Mouse (Mus musculus) right cerebral cortex, postnatal 14 days (tissue): ENCODE data around the gene Cped1.

Source experiments
- DNase-seq: peaks from one replicate; pipeline ENCODE4 v3.0.0; 2022

The Cped1 gene

DNA sequence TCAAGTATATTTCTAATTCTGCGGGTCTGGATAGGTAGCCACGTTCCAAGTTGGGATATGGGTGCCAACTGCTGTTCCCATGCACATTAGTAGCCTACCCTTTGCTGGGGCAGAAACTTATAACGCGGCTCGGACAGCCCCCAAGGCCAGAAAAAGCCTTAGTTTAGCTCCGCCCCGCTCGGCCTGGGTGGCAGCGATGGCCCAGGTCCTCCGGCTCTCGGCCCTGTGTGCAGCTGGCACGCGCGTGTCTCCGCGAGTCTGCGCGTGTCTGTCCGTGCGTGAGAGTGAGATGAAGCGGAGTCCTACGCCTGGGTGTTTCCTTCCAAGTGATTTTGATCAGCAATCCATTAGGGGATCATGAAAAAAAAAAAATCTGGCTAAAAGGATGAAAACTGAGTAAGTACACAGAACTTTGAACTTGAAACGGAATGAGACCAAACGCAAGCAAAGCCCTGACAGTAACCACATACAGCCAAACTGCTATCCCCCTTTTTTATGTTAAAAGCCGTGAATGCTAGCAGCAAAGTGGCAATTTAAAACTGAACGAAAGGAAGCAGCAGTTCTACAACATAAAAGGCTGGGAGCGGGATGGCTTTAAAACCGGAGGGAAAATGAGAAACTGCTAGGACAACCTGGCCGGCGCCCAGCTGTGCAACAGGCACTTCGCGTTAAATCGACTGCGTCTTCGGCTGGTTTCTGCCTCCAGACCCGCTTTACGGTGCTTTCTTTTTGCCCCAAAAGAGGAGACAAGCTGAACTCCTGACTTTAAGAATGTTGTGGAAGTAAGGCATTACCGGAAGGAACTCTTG lies at the start of gene Cped1:
Gene Cped1 (plus strand): TSS at position 185 of the 809 bp plus-strand sequence.
- DNase-seq: peak; percentile 14

DNA sequence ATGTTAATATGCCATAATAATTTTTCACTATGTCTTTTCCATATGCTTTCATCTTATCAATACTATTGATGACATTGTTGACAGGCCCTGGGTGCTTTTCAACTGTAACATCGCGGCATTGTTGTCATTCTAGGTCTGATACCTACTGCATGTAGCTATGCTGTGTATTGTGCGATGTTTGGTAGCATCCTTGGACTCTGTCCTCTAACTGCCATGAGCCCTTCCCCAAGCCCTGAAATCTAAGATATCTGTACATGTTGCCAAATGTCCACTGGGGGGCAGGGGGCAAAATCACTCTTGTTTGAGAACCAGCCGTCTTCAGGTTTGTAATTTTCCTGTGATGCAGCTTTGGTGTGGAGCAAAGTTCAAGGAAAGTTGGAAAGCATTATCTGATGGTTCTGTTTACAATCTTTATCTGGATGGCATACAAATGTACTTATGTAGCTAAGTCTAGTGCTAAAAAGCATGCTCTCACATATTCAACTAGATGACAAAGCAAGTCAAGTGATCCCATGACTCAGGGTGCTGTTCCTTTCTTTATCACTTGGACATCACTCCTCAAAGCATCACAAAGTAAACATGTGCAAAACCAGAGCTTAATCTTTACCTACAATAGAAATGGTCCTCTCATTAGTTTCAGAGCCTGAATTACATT lies 47.6 kb upstream of the Cped1 start:
- no peak for DNase-seq

DNA sequence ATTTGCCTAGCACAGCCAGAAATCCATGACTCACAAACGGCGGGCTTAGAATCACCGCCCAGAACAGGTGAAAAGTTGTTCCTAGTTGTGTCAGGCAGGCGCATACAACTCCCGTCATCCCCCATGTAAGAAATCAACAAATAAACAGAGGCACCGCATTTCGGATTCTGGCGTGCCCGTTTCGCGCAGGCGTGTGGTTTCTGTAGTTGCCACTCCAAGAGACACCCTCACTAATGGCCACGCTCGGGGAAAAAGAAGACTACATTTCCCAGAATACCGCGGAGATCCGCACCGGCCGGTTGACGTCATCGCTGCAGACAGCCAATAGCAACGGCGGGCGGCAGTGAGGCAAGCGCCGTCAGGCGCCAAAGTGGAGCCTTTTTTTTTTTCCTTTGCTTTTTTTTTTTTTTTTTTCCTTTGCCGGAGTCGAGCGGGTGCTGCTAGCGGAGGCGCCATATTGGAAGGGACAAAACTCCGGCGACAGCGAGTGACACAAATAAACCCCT lies 36.4 kb upstream of the Cped1 start, which contains the start of gene Ing3:
Gene Ing3 (plus strand): TSS at position 346 of the 506 bp plus-strand sequence.
- peak; percentile 98 for DNase-seq

DNA sequence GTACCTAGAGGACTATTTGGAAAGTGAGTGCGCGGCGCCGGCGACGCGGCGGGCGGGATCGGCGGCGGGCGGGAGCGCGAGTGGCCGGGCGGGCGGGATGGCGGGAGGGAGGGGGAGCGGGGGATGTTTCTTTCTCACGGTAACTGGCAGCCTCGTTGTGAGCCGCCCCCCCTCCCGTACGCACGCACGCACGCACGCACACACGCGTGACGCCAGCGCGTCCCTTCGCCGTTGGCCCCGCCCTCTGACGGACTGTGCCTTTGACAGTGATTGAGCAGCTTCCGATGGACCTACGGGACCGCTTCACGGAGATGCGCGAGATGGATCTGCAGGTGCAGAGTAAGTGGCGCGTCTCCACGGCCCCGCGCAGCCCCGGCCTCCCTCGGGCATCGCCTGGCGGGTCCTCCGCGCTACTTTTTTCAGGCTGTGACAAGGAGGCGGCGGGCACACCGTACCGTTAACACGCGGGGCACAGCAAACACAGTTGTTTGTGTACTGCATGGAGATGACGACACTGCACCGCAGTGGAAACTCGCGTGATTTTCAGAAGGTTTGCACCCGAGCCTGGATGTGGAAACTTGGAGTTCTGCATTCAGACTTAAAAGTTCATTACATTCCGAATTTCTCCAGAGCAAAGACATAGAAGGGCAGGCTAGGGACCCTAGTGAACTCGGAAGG lies 35.8 kb upstream of the Cped1 start:
- peak; percentile 97 for DNase-seq

DNA sequence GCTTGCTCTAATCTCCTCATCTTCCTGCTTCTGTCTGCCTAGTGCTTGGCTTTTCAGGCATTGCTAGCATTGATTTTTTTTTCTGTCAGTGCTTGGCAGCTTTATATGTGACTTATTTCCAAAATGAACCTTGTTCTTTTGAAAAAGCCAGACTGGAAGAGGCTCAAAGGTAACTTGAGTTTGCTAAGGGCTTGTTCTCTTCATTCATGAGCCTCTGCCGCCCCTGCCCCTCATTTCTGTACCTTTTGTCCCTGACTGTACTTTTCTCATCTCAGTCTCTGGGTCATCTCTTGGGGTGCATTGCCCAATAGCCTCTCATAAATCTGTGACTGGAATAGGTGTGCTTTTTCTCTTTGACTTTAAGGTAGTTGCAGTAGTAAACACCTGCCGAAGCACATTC lies 35.0 kb upstream of the Cped1 start:
- no peak for DNase-seq

DNA sequence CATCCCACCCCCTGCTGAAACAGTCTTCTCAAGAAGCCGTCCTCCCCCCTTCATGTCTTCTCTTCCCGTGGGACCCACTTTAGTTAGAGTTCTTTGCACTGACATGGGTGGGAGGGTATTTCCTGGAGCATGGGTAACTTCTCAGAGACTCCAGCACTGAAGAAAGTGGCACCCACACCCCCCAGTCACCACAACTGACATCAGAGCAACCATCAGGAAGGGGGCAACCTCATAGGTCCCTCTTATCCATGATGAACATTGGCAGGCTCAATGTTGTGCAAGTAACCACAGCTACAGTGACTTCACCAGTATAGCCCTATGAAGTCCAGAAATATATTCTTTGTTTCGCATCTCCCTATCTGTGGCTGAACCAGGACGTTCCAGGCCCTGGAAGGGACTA lies 30.2 kb upstream of the Cped1 start:
- DNase-seq: no peak

DNA sequence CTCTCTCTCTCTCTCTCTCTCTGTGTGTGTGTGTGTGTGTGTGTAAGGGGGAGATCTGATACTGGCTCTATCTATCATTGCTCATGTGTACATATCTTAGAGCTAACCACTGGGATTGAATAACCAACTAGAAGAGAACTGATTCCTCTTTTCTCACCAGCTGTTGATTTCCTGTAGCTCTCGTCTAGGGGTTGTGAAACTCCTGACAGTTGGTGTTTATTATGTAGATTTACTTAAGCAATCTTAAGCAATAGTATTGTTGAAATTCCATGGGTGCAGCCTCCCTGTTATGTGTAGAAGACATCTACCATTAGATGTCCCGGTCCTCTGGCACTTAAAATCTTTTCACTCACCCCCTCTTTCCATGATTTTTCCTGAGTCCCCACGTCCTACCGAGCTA lies 26.8 kb upstream of the Cped1 start:
- DNase-seq: no peak

DNA sequence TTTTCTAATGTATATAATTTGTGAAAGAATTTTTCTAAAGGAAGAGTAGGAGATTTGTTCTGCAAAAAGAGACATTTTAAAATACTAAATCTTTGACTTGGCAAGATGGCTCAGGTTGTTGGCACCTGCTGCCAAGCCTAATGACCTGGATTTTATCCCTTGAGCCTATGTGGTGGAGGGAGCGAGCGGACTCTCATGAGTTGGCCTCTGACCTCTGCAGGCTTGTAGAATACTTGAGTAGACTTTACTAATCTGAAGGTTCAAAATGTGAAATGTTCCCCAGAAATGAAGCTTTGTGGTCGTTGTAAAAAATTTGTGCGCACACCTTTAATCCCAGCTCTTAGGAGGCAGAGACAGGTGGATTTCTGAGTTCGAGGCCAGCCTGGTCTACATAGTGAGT lies 25.8 kb upstream of the Cped1 start:
- DNase-seq: no peak

DNA sequence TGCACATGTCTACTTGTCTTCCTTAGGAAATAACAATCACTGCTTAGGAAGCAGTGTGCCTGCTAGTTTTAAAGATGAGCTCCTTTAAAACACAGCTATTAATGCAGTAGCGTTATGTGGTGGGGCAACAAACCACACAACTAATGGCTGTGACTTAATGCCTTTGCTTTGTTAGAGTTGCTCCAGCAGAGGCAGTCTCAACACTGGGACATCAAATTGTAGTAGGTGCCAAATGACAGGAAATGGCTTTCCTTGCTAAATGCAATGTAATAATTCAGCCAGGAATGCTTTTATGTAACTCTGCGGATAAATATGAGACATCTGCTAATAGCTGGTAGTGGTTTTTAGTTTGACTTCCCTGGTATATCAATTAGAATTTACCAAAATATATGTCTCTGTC lies 8.2 kb upstream of the Cped1 start:
- DNase-seq: no peak

DNA sequence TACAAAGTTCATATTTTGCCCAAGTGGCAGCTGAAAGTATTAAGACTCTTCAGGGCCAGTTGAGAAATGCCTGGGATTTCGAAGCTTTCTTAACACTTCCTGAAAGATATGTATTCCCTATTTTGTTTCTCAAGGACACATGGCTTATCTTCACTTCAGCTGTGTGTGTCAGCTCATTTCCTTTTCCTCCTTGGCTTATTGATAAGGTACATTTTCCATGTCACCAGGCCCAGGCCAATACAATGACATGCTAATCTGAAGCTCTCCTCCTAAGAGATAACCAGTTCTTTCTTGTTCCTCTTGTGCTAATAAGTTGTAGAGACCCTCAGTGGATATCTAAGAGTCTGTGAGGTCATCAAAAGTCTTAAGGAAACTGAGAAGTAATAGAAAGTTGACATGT lies 4.6 kb upstream of the Cped1 start:
- no peak for DNase-seq

DNA sequence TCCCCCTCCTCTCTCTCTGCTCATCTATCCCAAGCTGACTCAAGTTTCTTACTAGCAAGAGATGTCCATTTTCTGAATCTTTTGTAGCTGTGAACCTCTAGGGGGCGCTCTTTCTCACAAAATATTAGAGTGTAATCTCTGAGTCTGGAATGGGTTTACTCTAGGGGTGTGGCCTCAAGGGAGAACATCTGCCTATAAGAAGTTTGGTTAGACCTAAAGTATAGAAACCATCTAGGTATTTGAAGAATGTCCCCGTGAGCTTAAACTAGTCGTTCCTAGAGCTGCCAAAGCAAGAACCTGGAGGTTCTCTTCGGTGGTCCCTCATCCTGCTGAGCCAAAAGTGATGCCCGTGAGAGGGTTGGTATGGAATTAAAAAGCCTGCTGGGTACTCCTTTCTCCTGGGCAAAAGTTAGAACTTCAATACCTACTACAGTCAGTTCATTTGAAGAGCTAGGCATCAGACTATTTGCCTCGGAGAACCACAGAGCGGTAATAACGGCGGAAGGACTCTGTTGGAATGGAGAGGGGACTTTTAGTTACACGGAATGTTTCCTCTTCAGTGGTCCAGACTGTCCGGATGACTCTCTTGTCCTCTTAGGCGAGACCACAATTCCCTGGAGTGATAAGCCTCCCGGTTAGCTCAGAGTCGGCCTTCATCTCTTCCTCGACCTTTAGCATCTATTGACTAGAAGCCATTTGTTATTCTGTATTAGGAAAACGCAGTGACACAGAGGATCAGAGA lies 555 bp upstream of the Cped1 start:
- DNase-seq: no peak

DNA sequence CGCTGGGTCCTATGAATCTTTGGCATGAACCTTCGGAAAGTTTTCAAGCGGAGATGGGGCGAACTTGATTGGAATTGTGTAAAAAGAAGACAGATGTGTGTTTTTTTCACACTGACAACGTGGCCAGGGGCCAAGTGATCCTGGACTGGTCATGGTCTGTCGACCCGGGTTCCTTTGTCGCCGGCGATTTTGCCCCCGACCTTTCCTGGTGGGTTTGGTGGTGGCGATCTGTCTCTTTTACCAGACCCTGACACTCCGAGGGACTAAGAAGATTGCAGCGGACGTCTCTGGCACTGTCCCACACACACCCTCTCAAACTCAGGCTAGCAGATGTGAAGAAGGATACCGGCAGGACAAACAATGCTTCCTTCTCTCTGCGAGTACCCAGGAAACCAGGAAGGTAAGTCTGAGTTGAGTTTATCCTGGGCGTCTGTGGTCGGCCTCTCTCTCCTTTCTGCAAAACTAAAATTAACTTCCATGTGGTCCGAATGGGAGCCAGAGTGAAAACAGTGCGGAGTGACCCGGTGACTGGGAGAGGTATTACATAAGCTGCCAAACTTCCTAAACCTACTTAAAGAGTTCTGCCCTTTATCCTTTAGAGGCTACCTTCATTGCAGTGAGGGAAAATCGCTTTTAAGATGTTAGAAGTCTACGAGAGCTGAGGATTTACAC lies 1.1 kb downstream of the Cped1 start:
- no peak for DNase-seq

DNA sequence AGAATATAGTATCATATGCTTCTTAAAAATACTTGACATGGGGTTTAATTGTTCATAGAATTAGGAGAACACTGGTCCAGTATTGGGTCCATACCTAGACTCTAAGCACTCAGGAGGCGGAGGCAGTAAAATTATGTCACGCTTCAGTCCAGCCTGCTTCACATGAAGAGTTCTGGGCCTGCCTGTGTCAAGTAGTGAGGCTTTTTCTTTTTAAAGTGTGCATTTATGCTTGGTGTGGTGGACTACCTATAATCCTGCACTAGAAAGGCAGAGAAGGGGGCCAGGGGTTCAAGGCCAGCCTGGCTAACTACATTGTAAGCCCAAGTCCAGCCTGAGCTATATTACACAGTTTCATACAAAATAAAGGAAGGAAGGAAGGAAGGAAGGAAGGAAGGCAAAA lies 1.8 kb downstream of the Cped1 start:
- no peak for DNase-seq

DNA sequence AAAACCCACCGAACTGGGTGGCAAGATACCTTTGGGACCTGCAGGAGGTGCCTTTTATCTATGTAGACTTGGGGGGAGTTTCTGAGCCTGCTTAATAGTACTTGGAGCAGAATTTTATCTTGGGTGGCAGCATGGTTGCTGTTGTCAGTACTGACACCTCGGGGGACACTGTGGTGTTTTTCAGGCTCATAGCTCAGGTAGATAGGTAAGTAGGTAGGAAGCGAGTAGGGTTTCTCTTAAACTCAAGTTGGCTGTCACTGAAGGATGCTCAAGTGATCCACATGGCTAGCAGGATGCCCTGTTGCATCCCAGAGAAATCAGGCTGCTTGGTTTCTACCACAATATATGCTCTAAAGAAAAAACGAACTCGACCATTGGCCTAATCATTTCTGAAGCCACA lies 2.6 kb downstream of the Cped1 start:
- DNase-seq: no peak

DNA sequence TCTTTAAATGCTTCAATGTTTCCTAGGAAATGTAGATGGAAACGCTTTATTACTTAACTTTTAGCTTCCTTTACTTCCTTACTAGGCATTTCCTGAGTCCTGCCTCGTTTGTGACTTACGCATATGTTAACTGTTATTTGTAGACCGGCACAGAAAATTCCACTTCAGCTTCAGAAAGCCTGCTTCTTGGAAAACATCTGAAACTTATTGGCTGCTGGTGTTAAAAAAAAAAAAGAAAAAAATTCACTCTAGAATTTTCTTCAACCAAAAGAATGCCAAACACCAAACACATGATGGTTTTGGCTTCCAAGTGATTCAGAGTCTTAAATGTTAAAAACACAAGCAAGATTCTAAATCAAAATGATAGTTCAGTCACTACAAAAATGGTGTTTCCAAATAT lies 3.4 kb downstream of the Cped1 start:
- DNase-seq: no peak

DNA sequence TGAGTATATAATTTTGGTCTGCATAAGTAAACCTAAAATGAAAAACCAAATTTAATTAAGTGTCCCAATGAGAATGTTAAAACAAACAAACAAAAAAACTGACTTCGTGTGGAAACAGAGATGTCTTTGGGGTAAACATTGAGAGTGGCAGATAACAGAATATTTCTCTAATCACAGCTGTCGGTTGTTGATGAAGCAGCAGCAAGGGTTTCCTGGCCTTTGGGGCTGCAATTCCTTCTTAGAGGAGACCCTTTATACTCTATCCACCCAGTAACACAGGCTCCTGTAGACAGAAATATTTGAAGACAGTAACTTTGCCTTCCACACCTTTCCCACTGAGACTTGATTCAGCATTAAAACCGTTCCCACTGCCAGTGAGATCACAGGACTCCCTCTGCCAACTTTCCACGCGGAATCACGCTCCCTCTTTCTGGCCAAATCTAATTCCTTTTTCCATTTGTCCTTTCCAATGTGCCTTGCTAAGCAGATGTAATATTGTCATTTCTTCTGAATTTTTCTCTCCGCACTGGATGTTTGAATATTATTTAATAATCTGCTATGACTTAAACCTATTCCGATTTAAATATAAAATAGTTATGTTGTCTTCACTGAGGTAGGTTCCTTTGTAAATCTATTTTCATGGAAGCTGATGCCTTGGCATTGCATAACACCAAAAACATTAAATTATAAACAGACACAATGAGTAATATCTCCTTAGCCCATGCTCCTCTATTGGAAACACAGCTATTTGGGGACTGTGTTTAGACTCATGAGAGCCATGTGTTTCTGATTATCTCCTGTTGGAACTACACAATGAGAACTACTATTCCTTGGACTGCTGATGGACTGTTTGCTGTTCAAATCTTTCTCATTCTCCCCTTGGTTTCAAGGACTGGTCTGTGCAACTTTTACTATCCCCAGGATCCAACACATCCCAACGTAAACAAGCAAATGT lies 4.7 kb downstream of the Cped1 start:
- no peak for DNase-seq

DNA sequence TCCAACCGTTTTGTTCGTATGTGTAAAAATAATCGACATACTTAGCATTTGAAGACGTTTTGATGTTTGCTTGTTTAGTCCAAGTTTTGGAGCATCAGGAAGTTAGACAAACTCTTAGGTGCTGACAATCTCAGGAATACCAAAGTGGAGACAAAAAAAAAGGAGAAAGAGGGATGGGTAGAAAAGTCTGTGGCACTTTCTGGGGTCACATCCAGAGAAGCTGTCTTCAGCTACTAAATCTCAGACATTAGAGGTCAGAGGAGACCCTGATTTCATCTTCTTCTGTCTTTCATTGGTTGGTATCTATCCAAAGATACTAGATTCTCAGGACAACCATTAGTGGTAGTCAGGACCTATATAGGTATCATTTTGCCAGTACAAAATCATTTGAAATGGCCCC lies 5.4 kb downstream of the Cped1 start:
- DNase-seq: no peak

DNA sequence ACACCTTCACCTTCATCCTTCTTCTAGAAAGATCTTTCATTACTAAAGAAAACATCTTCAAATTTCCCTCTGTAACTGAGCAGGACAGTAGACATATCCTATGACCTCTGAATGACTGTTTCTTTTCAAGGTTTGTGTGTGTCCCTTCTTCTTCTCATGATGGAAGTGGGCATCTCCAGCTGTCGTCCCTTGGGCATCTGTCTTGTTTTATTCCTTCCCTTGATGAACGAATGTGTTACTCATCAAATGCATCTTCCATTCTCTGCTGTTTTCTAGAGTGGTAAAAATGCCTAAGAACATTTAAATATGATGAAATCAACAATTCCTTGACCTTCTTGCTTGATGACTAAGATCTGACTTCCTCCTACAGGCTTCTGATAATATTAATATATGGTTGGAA lies 7.4 kb downstream of the Cped1 start:
- DNase-seq: no peak

DNA sequence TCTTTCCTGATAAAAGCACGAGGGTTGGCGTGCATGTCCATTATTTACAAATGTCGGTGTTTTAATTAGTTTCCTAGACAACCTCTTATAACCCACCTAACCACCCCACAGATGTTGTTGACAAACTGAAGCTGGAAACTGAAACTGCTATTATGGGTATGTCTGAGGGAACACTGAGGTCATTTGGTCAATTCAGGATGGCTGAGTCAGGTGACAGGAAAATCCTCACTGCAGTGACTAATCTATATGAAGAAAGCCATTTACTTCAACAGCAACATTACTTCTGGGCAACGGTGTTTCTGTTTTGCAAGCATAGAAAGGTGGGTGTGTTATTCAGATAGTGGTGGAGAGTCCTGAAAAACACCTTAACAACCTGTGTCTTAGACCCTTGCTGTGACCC lies 12.4 kb downstream of the Cped1 start:
- no peak for DNase-seq

DNA sequence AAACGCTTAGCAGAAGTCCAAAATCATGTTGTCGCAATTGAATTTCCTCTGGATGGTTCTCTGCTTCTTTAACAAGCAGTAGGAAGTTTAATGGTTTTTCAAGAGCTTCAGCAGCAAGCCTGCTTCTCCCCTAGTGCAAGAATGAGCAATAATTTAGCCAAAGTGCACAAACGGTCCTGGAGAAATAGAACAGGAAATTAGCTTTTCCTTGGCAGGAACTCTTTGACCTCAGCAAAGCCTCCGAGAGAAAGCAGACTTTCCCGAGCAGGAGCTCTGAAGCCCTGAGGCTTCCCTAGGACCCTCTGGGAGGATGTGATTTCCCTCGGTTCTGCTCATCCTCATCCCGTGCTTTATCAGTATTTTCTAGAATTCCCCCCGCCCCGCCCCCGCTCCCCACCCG lies 13.3 kb downstream of the Cped1 start:
- DNase-seq: no peak

DNA sequence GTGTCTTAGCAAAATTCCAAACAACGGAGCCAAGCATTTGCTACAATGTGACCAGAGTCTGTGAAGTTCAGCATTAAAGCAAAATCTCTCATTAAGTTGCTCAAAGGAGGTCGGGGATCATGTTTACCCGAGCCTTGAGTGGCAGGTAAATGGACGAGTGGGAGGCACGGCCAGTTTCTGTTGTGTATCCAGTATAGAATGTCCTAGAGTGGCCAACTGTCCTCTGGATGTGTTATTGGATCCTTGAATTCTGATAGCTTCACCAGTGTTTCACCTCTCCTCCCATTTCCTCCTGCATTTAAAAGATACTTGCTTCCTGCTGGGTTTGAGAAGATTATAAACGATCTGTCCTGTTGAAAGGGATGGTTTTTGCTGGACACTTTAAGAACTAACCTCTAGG lies 14.4 kb downstream of the Cped1 start:
- no peak for DNase-seq
